Mouse (Mus musculus): Measurements from ENCODE around the gene Crhr2.

GRCm38 (mm10) chr6:55166777-55167463 is 34.1 kb upstream of the Crhr2 start:
- TF ChIP-seq POLR2A (IDR thresholded peaks at IDR 0.05; ENCODE audit: insufficient read length, low read depth) = no peak
- no peak for TF ChIP-seq USF1 (IDR thresholded peaks at IDR 0.05; ENCODE audit: low read depth)
- no peak for TF ChIP-seq MYOG (IDR thresholded peaks at IDR 0.05; ENCODE audit: control insufficient read depth in 1 of 3, insufficient read depth in 1 of 3, insufficient read length in 2 of 3, low read depth in 2 of 3)
- no peak for TF ChIP-seq E2F4 (IDR thresholded peaks at IDR 0.05; ENCODE audit: insufficient read depth)
